Comparison of ENCODE assay signal across 23 mouse cellular contexts in the genomic region with DNA sequence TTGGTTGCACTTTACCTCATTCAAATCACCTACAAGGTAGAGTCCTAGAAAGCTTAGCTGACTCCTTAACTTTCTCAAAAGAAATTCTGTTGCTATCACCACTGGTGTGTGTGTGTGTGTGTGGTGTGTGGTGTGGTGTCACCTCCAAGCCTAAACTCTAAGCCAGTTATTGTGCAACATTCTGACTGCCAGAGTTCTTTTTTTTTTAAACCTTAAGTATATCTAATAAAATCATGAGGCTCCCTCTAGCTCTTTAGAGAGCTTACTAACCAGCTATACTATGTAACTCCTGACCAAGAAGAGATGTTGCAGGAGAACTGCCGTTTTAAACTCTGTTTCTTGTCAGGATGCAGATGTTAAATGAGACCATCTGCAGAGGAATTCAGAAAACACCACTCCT. TPM values are rescaled to one million over a fixed set of nuclear protein-coding genes. Genes with fewer than 3 reads are reported as not detected.
A peak's percentile ranks its signal among the peaks of the same experiment; 100 is the strongest.
DNase-seq lines count a peak whose midpoint lies in the region; ATAC-seq and TF ChIP-seq lines count a peak whose summit lies in the region.
"Had no signal": no experiment of that assay in that cellular context is flagged by ENCODE, and none has a peak within 500 bp of the region (broad histone marks: within the 10 kb centered on the region; RNA-seq: fewer than 3 reads in every experiment).

No protein-coding gene starts in this region.

- WGBS in lung, postnatal 0 days = 31% methylated on average over 1 of the region's 1 CpGs
- 6% methylated on average over 1 of the region's 1 CpGs for WGBS in embryonic facial prominence, embryonic 14.5 days
- WGBS in hindbrain, embryonic 11.5 days = 46% methylated on average over 1 of the region's 1 CpGs

- no peak for TF ChIP-seq POLR2A in myocyte (IDR thresholded peaks at IDR 0.05; ENCODE audit: insufficient read length, low read depth)

- peaks cover 81% of the 10 kb centered on the region for H3K79me2 ChIP-seq in myocyte (ENCODE audit: control insufficient read depth, insufficient read depth)

- H3ac ChIP-seq in myocyte (ENCODE audit: control insufficient read depth, insufficient read length) = no peak overlapping the region

- no peaks in the 10 kb centered on the region for H3K9me3 ChIP-seq in lung, postnatal 0 days (ENCODE audit: low read length)
- H3K9me3 ChIP-seq in embryonic facial prominence, embryonic 14.5 days (ENCODE audit: control insufficient read depth, low read length) = no peaks in the 10 kb centered on the region
- no peaks in the 10 kb centered on the region for H3K9me3 ChIP-seq in hindbrain, embryonic 11.5 days (ENCODE audit: control insufficient read depth, low read length)
- H3K9me3 ChIP-seq: heart, embryonic 12.5 days; hindbrain, embryonic 12.5 days; midbrain, embryonic 15.5 days; neural tube, embryonic 13.5 days had no signal

- ATAC-seq in lung, postnatal 0 days = no peak
- no peak for ATAC-seq in embryonic facial prominence, embryonic 14.5 days (ENCODE audit: low read depth)
- ATAC-seq in hindbrain, embryonic 11.5 days (ENCODE audit: low FRiP score) = no peak
- ATAC-seq: forebrain, embryonic 14.5 days; liver, postnatal 0 days; midbrain, embryonic 15.5 days had no signal

- no peak overlapping the region for H3K9ac ChIP-seq in lung, postnatal 0 days (replicated peaks; ENCODE audit: low read depth)
- peak overlapping the region; percentile 9; the same call in 1 of the 2 replicates for H3K9ac ChIP-seq in embryonic facial prominence, embryonic 14.5 days (ENCODE audit: low read depth, low read length)
- no peak overlapping the region for H3K9ac ChIP-seq in hindbrain, embryonic 11.5 days (ENCODE audit: low read depth, low read length)
- H3K9ac ChIP-seq: heart, embryonic 12.5 days; hindbrain, embryonic 12.5 days; liver, postnatal 0 days; midbrain, embryonic 15.5 days; neural tube, embryonic 13.5 days had no signal

- no peak overlapping the region for H3K4me3 ChIP-seq in lung, postnatal 0 days (ENCODE audit: low read depth, low read length)
- peak overlapping the region; percentile 15; the same call in 1 of the 2 replicates for H3K4me3 ChIP-seq in embryonic facial prominence, embryonic 14.5 days (ENCODE audit: low read depth, low read length)
- H3K4me3 ChIP-seq in myocyte = no peak overlapping the region
- H3K4me3 ChIP-seq in hindbrain, embryonic 11.5 days (ENCODE audit: low read depth, low read length) = no peak overlapping the region
- H3K4me3 ChIP-seq: heart, embryonic 12.5 days; hindbrain, embryonic 12.5 days; layer of hippocampus, adult 2 months; midbrain, embryonic 15.5 days; neural tube, embryonic 13.5 days had no signal

- H3K4me2 ChIP-seq in lung, postnatal 0 days (replicated peaks; ENCODE audit: low read depth, low read length) = no peak overlapping the region
- H3K4me2 ChIP-seq in embryonic facial prominence, embryonic 14.5 days (ENCODE audit: low read depth, low read length) = peak overlapping the region; percentile 89
- peak overlapping the region; percentile 33 for H3K4me2 ChIP-seq in myocyte (ENCODE audit: low read depth)
- no peak overlapping the region for H3K4me2 ChIP-seq in hindbrain, embryonic 11.5 days (replicated peaks; ENCODE audit: low read depth, low read length)
- H3K4me2 ChIP-seq: heart, embryonic 12.5 days; hindbrain, embryonic 12.5 days; midbrain, embryonic 15.5 days had no signal

- DNase-seq in lung, postnatal 0 days (ENCODE audit: low spot score) = peak; percentile 61
- no peak for DNase-seq in lung, adult 18-20 months
- DNase-seq in adipocyte (ENCODE audit: low spot score) = peak; percentile 61
- no peak for DNase-seq in embryonic facial prominence, embryonic 14.5 days (ENCODE audit: low spot score)
- no peak for DNase-seq in hindbrain, embryonic 11.5 days (ENCODE audit: low spot score)
- DNase-seq in left cerebral cortex, adult 8-10 months (ENCODE audit: low spot score in 2 of 2) = no peak
- DNase-seq: adrenal gland, postnatal 25 days; cerebellum, adult 8-10 months; cerebellum, postnatal 36 days; gastrocnemius, postnatal 10 days; heart, postnatal 10 days; kidney, adult 2 months; kidney, postnatal 10 days; liver, postnatal 0 days; right cerebral cortex, postnatal 4 days had no signal

- no peak overlapping the region for H3K27ac ChIP-seq in lung, postnatal 0 days (ENCODE audit: low read length)
- H3K27ac ChIP-seq in embryonic facial prominence, embryonic 14.5 days (replicated peaks; ENCODE audit: low read depth, low read length) = no peak overlapping the region
- H3K27ac ChIP-seq in hindbrain, embryonic 11.5 days (ENCODE audit: low read depth, low read length) = no peak overlapping the region
- H3K27ac ChIP-seq: hindbrain, embryonic 12.5 days; layer of hippocampus, adult 2 months; macrophage; midbrain, embryonic 15.5 days; neural tube, embryonic 13.5 days had no signal

- peaks cover 16% of the 10 kb centered on the region for H3K27me3 ChIP-seq in lung, postnatal 0 days (replicated peaks; ENCODE audit: insufficient read depth, low read length)
- H3K27me3 ChIP-seq in embryonic facial prominence, embryonic 14.5 days (replicated peaks; ENCODE audit: control insufficient read depth, insufficient read depth, low read length) = peaks cover 10% of the 10 kb centered on the region
- H3K27me3 ChIP-seq in myocyte (ENCODE audit: control insufficient read depth, insufficient read depth, insufficient read length) = no peaks in the 10 kb centered on the region
- peaks cover 40% of the 10 kb centered on the region for H3K27me3 ChIP-seq in hindbrain, embryonic 11.5 days (ENCODE audit: control insufficient read depth, insufficient read depth, low read length)

- H3K36me3 ChIP-seq in lung, postnatal 0 days (ENCODE audit: insufficient read depth, low read length) = no peaks in the 10 kb centered on the region
- no peaks in the 10 kb centered on the region for H3K36me3 ChIP-seq in embryonic facial prominence, embryonic 14.5 days (ENCODE audit: control insufficient read depth, insufficient read depth, low read length)
- H3K36me3 ChIP-seq in myocyte (ENCODE audit: control insufficient read depth, insufficient read depth) = no peaks in the 10 kb centered on the region
- no peaks in the 10 kb centered on the region for H3K36me3 ChIP-seq in hindbrain, embryonic 11.5 days (ENCODE audit: control insufficient read depth, insufficient read depth, low read length)
- H3K36me3 ChIP-seq: heart, embryonic 12.5 days; hindbrain, embryonic 12.5 days; midbrain, embryonic 15.5 days; neural tube, embryonic 13.5 days had no signal

- H3K4me1 ChIP-seq in lung, postnatal 0 days (ENCODE audit: insufficient read depth, low read depth, low read length) = 0 out of 2 replicates have a peak, but pooled peaks cover 4% of the 10 kb centered on the region
- peaks cover 29% of the 10 kb centered on the region for H3K4me1 ChIP-seq in embryonic facial prominence, embryonic 14.5 days (ENCODE audit: control insufficient read depth, insufficient read depth, low read length)
- no peaks in the 10 kb centered on the region for H3K4me1 ChIP-seq in hindbrain, embryonic 11.5 days (replicated peaks; ENCODE audit: control insufficient read depth, insufficient read depth, low read length)

- TF ChIP-seq CTCF in lung, postnatal 0 days (IDR thresholded peaks at IDR 0.05) = no peak

- TF ChIP-seq EP300 in lung, postnatal 0 days (IDR thresholded peaks at IDR 0.05) = no peak

TF ChIP-seq in myocyte, 11 proteins besides CTCF, POLR2A, EP300 and RAD21:
- TF ChIP-seq POLR2AphosphoS2 (IDR thresholded peaks at IDR 0.05; ENCODE audit: insufficient read length, low read depth) (no peak), MYOD1 (IDR thresholded peaks at IDR 0.05; ENCODE audit: control insufficient read depth in 1 of 3, insufficient read length in 2 of 3, low read depth in 2 of 3) (no peak), CEBPB (IDR thresholded peaks at IDR 0.05; ENCODE audit: insufficient read depth, poor library complexity, severe bottlenecking) (peak; percentile 90), TCF3 (IDR thresholded peaks at IDR 0.05; ENCODE audit: insufficient read length, low read depth) (no peak), TCF12 (IDR thresholded peaks at IDR 0.05; ENCODE audit: insufficient read depth, poor library complexity, severe bottlenecking) (no peak), E2F4 (IDR thresholded peaks at IDR 0.05; ENCODE audit: insufficient read depth) (no peak)

RNA-seq across cellular contexts. Expression of a gene that starts 4.1 kb away (rescaled TPM):
- polyA plus RNA-seq in lung, postnatal 0 days (2015; fragmentation: Nextera tagmentation; extraction: Ambion mirVana) = 1.9 and 2.9 TPM in 2 replicates
- polyA plus RNA-seq in embryonic facial prominence, embryonic 14.5 days (2014; fragmentation: Nextera tagmentation; extraction: Ambion mirVana) = 23.9 and 26.3 TPM in 2 replicates
- 6.4 TPM for polyA plus RNA-seq in myocyte (2012; fragmentation: generic; extraction: Trizol)
- 11.7 and 16.1 TPM in 2 replicates for polyA plus RNA-seq in hindbrain, embryonic 11.5 days (2014; fragmentation: Nextera tagmentation; extraction: Ambion mirVana)
- total RNA-seq in left cerebral cortex, adult 8-10 months (2022) = 1 to 10 TPM; 2.9 to 4.7 (median 3.6) TPM

Comparison
In these comparisons a context has a peak if more than half of its experiments do, and no peak if none do; other contexts are left out.
1. DNase-seq: peak in lung, postnatal 0 days (single experiment) and adipocyte (single experiment); none in lung, adult 18-20 months (0 of 2), embryonic facial prominence, embryonic 14.5 days (single experiment), hindbrain, embryonic 11.5 days (single experiment) and left cerebral cortex, adult 8-10 months (0 of 2).
2. H3K4me2 ChIP-seq: peak in embryonic facial prominence, embryonic 14.5 days (single experiment) and myocyte (single experiment); none in lung, postnatal 0 days (single experiment) and hindbrain, embryonic 11.5 days (single experiment).